Mouse (Mus musculus) adrenal gland, adult 18-20 months (tissue): Measurements from ENCODE around the gene Gpc6. TPM values are rescaled to one million over a fixed set of nuclear protein-coding genes. Genes with fewer than 3 reads are reported as not detected.

Experiments
- DNase-seq, 2 experiments: peaks; one replicate each; pipeline ENCODE4 v3.0.0; 2021 to 2022; ENCODE audit warnings: low spot score in 2 of 2
- total RNA-seq, 2 experiments: library from RNA; stranded (reverse); gene quantifications; 1 replicate in 1 of 2; 2 replicates in 1 of 2; pipeline ENCODE4 v1.2.3; 2021

Gpc6 gene
- total RNA-seq, 2 experiments from 2014 or later: 9.2 to 9.8 TPM

DNA sequence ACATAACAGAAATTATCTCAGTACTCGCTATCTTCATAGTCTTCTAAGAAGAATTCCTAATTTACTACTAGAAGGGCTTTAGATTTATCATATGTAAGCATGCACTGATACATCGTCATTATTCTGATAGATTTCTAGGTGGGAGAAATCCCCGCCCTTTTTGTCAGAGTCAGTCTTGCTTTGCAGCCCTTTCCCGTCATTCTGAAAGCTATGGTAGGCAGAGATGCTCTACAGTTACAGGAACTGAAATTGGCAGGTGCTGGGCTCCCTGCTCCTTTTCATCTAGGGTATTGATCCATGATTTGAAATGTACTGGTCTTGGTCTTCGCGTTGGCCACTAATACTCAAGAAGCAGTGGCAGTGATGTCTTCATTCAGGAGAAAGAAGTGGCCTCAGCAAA is 22.3 kb downstream of the Gpc6 start:
- DNase-seq: no peak

DNA sequence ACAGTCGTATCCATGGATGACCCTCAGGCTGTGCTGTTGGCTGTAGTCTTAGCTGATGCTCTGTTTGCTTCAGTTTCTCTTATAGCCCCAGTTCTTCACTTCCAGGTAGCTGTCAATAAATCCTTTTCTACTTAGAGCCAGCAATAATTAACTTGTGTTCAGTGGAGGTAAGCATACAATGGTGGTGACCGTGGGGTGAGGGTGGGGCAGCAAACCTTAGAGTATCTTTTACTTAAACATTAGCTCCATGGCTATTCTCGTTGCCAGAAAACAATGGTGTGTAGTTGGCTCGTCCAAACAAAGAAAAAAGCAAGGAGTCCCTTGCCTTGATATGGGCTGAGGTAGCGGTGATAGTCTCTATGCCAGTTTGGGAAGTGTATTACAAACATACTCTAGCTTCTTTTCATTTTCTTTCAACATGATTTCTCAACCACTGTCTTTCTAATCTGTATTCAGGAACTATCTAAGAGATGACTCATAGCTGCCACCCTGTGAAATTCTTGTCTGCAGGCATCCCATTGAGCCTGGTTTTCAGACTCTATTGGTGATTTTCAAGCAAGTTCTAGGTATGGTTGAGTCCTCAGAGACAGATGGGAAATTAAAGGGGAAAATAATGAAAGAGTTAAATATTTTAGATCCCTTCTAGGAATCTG is 22.9 kb downstream of the Gpc6 start:
- no peak for DNase-seq

DNA sequence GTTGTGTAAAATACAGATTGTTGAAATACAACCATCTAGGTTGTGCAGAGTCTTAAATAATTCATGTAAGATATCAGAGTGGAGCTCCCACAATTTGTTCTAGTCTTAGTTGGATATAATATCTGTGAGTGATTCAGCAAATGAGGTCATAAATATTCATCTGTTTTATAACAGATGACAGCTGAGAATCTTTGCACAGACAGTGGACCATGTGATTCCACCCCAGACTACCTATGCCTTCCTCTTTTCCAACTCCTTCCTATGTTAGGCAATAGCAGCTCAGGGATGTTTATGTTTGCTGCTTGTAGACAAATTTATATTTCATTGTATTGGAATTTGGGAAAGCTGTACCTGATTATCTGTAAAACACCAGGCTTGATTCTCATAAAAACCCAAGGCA is 32.0 kb downstream of the Gpc6 start:
- no peak for DNase-seq

DNA sequence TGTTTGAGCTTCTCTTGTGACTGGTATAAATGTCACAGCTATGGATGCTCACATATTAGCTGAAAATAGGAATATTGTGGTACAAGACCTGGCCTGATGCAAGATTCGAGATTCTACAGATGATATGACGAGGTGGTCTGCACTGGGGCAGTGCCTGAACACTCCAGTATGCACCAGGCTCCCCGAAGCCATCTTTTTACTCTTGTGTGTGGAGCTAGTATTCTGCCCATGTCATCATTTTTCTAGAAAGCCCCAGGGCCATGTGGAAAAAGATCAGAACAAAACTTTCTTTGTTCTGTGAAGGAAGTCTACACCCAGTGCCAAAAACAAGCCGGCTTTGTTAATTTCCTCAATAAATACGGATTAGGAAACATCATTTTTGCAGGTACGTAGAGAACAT is 39.7 kb downstream of the Gpc6 start:
- no peak for DNase-seq

DNA sequence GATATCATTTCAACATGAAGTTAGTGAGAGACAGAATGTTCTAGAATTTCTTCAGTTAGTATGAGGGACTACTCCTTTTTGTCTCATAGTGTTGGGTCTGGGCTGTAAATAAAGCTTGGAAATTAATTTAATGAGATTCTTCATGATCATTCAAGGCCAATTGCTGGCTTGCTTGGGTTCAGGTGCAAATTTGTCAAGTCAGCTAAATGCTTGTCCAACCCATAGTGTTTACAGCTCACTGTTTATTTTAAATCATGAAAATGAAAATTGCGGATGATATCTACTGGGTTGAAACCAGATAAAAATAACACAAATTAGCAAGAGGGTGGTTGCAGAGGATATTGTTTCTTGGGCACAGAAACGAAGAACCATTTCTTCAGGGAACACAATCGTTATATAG is 49.6 kb downstream of the Gpc6 start:
- DNase-seq: no peak

DNA sequence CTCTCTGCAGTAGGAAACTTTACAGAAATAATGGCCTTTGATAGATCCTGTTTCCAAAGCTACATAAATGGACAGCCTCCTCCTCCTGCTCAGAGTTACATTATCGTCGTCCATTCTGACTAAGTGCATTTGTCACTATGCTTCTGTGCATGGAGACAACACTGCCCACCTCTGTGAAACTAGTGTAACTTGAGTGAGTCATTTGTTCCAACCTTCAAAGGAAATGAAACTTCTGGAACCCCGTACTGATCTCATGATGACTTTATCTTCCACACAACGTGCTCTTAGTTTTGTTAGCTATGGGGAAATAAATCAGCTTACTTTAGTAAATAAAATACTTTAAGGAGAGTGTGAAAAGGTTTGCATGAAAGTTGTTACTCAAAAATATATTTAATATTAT is 50.1 kb downstream of the Gpc6 start:
- DNase-seq: no peak

DNA sequence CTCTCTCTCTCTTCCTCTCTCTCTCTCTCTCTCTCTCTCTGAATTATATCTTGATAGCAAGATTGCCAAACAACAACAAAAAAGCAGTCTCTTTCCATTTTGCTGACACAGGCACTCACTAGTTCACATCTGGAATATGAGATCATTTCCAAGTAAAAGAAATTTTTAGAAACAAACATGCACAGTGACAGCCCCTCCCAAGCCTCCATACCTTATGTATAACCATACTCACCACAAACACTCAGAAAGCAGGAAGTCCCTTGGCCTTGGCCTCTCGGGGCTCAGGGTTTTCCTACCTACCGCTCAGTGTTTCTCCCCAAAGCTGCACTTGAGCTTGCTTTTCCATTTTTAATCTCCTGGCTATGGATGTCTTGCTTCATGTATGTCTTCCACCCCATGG is 52.1 kb downstream of the Gpc6 start:
- DNase-seq: no peak

DNA sequence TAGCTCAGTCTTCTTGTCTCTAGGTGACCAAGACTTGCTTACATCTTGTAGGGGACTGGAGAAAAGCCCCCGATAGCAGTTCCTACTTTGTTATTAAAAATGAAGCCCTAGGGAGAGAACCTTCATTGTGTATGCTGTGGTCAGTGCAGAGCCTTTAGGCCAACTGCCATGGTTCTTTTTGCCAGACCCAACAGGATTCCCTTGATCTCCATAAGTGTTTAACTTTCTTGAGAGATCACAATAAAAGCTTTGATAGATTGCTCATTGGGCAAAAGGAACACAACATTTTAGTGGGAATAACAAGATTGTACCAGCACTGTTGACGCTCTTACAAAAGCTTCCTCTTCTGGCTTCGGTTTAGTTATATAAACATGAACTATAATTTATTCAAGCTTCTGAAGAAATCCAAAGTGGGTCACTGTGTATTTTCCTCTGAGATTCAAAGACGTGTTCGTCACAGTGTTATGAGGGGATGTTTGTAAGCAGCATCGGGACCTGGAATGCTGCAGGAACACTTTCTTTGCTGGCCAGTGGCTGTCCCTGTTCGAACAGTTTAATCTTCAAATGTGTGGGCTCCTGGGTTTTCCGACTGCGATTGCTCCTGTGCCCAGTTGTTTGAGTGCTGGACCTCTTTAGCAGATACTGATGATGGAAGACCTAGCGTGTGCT is 54.7 kb downstream of the Gpc6 start:
- DNase-seq: no peak

DNA sequence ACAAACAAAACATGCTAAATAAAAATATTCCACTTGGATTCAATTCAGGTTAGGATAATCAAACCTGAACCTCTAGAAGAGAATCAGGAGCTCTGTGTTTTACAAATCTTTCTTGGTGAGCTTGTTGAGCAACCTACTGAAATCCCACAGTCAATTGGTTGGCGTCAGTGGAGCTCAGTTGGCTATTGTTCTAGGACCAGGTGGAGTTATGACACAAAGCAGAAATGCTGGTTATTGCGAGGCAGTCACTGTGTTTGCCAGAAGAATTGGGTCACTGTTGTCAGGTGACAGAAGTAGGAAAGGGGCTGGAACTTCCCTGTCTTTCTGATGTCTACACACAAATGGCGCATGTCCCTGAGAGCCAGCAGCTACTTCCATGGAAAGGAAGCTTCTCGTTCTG is 56.6 kb downstream of the Gpc6 start:
- DNase-seq: no peak

DNA sequence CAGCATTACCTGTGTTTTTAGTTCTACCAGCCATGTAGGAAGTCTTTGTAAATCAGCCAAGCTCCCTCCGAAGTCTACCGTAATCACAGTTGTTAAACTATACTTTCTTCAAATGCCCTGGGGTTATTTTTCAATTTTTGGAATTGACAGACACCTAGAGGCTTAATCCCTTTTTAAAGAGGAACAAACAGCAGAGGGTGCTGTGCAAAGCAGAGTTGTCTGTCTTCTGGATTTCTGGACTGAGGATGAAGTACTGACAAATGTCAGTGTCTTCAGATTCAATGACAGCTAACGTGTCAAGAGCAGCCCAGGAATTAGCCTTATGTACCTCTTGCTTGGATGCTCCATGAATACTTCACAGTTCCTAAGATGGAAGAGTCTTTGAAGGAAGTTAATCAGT is 62.2 kb downstream of the Gpc6 start:
- DNase-seq: no peak

DNA sequence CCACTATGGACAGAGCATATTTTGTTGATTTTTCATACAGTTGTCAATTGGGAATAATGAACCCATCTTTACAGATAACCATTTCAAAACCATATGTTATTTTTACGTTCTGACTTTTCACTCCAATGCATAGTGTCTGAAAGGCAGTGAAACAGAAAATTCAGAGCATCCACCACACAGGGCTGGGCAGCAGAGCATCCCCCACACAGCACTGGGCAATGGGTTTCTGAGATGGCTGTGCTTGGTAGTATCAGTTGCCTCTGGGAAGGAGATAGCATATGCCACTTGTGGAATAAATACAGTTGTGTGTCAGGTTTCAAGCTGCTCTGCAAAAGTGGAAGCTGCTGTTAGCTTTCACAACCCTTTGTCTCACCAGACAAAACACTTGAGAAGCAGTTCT is 75.3 kb downstream of the Gpc6 start:
- no peak for DNase-seq

DNA sequence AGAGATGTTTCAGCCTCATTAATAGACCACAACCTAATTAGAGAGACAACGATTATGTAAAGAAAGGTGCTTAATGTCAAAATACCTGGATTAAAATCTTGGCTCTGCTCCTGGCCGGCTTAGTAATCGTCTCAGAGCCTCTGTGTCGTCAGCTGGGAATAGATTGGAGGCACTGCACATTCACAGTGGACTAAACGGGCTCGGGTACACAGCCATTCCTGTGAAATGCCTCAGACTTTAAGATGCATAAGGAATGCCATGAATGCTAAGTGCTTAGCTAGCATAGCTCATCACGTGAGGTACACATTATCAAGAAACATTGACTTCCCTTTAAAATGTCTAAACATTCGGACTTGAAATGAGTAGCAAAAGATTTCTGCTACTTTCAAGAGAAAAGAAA is 77.2 kb downstream of the Gpc6 start:
- DNase-seq: no peak

DNA sequence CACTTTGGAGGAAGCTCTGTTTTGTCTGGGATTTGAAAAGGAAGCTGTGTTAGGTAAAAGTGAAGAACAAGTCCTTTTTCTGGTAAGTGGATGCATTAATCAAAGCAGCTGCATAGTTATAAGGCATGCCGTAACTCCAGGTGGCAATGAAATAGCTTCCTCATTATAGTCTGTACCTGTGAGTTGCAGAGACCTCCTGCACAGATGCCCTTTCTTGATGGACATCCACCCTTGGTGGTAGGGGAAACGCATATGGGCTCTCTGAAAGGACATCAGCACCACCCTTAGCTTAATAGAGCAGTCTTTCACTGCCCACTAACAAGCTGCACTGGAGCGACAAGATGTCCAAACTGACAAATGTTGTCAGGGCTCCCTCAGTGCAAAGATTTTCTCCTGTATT is 83.7 kb downstream of the Gpc6 start:
- DNase-seq: no peak

DNA sequence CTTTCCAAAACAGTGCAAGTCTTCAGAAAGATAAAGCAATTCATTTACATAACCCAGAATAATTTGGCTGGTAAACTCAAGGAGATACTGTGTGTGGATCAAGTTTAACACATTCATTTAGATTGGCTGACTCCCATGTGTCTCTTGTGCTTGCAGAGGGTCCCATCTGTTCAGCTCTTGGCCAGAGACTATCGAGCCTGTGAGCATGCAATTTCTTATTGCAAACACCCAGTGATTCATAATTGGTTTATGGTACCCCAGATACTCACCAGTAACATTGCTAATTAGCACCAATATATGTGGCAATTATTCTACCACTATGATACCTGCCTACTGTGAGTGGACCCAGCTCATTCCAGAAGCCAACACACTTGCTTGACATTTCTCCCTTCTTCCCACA is 87.9 kb downstream of the Gpc6 start:
- no peak for DNase-seq

DNA sequence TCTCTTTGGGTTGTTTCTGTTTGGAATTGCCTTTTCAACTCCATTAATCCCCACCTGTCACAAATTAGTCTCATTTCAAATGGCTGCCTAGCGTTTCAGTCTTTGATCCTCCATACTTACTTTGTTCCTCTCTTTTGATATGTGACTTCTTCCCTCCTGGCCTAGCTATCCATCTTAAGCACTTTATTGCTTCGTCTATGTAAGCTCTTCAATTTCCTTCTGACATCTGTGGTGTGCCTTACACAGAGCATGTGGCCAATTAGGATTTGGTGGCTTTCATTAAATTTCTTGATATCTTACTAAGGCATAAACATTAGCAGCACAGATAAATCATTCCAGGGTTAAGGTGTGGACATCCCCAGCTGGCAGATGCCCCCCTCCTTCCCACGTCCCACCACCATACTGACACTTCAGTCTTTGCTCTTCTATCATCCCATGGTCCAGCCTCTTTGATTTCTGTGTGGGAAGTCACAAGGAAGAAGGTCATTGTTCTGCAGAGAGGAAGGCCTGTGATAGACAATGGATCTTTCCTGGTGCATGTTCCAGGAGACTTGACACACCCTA is 88.5 kb downstream of the Gpc6 start:
- DNase-seq: no peak

DNA sequence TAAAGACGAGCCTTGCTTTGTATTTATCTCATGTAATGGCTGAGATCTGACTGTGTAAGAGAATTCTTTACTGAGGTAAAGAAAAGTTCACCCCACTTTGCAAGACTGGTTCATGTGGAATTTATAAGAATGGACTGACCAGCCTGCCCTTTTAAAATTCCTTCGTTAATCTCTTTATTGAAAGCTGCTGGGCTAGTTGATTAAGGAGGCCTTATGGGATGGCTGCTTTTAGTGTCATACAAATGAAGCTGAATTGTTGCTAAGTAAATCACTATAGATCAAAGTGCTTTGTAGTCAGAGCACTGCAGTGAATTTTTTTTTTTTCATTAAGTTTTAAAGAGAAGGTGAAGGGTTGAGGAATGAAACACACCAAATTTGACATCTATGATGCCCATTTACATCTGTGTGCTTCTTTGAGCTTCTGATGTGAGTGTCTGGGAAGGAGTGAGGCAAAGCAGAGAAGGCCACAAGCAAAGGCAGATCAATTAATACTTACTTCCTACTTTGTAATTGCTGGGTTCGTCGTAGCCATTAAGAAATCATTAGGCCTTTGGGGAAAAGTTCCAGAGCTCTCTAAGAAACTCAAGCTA is 90.3 kb downstream of the Gpc6 start:
- no peak for DNase-seq

DNA sequence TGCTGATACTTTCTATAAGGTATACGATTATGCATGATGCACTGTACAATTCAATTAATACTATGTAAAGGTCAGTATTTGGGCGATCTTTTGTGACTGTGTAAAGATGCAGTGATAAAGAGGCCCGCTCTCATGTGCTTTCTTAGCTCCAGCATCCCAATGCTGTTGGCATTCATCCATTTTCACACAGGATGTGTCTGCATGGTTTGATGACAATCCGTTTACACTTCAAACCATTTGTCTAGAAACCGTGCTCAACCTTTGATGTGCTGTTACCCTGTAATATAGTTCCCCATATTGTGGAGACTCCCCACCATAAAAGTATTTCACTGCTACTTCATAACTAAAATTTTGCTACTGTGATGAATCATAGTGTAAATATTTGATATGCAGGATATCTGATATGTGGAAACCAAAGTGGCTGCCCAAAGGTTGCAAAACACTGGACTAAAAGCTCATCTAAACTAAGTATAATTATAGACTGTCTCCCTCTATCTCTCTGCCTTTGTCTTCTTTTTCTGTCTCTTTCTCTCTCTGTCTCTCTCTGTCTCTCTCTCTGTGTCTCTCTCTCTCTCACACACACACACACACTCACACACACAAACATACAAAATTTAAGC is 97.2 kb downstream of the Gpc6 start:
- DNase-seq: no peak

DNA sequence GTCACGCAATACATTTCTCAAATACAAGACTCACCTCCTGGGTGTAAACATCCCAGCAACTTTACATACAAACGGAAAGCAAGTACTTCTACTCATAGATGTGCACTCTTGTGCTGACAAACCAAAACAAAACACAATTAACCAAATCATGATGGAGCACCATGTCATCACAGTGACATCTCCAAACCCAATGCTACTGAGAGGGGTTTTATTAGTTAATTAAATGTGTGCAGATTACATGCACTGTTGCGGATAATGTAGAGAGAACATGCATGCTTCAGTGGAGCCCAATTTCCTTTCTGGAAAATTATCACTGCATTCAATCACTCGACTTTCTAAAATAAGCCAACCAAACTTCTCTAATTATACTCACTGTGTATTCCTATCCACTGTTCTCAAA is 109.0 kb downstream of the Gpc6 start:
- DNase-seq: no peak

DNA sequence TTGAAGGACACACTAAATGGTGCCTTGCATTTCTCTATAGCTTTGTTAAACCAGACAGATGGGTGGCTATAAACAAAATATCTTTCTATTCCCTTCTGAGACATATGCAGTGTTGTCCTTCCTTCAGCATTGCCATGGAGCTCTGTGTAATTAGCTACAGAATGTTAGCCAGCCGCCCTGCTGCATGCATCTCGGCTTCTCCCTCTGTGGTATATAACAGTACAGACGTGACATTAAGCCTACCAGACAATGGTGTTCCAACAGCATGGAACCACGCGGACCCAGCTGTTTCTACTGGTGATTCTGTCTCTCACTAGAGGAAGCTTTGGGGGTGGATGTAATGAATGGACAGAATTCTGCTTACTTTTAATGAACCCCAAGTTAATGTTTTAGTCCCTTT is 115.9 kb downstream of the Gpc6 start:
- DNase-seq: no peak

DNA sequence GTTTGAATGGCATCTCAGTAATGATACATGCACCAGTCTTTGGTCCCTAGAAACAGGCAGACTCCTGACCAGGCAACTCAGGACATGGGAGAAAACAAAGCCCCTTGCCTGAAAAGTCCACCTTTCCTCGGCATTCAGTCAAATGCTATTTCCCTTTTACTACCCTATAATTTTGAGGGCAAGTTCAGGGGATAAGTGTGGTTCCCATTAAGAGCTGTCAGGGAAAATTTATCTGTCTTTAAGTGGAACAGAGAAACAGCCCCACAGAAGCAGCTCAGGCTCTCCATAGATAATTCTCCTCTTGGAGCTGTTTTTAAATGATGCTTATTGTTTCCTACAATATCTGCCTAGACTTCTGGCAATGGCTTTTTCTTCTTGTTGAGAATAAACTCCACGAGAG is 123.8 kb downstream of the Gpc6 start:
- no peak for DNase-seq

DNA sequence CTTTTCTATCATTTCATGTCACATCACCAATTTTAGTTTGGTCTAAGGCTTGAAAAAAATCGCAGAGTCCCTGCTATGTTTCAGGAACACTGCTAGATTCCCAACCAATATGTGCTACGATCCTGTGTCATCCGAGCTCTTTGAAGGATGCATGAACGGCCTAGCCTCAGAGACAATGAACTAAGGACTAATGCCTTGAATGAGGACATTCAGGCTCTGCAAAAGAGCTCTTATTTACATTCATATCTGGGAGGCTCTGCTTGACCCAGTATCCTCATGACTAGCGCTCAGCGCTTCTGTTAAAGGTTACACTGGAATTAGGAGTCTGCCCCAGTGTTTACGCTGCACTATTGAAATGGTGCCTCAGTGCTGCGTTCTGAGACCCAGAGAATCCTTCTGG is 125.8 kb downstream of the Gpc6 start:
- no peak for DNase-seq

DNA sequence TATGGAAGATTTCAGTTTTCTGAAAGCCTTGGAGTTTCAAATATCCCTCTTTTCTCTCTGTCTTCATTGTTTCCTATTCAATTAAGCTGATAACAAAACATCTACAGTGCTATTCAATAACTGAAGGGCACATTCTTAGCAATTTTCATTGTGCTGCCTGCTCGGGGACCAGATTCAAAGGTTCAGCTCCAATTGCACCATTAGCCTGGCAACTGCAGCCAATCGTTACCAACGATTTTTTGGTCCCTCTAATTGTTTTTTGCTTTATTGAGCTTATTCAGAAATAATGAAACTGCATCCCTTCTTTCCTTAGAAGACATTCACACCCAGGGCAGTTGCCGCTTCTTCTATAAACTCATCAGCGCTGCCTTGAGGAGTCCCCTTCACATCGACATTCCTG is 128.2 kb downstream of the Gpc6 start:
- DNase-seq: no peak
